Mouse (Mus musculus): Measurements from ENCODE around the gene Gm5294.
A peak's percentile ranks its signal among the peaks of the same experiment; 100 is the strongest.

Gene Gm5294

GRCm38 (mm10) chr5:138849682-138850461, 30.0 kb downstream of the Gm5294 start:
- DNase-seq (ENCODE audit: low spot score): no peak

- no peak for DNase-seq (ENCODE audit: low spot score)
These were observed 30.6 kb downstream of the Gm5294 start for GRCm38 (mm10) chr5:138850462-138850844.

- DNase-seq (ENCODE audit: low spot score): no peak
These were observed 31.5 kb downstream of the Gm5294 start for GRCm38 (mm10) chr5:138851296-138851780.

- no peak for DNase-seq (ENCODE audit: low spot score)
These were observed 32.3 kb downstream of the Gm5294 start for GRCm38 (mm10) chr5:138852151-138852550.

- no peak for DNase-seq (ENCODE audit: low spot score)
These were observed 33.5 kb downstream of the Gm5294 start for GRCm38 (mm10) chr5:138853349-138853748.

- DNase-seq (ENCODE audit: low spot score): peak; percentile 66
These were observed 37.2 kb downstream of the Gm5294 start for GRCm38 (mm10) chr5:138857010-138857617.

- no peak for DNase-seq (ENCODE audit: low spot score)
These were observed 38.0 kb downstream of the Gm5294 start for GRCm38 (mm10) chr5:138857811-138858251.

- DNase-seq (ENCODE audit: low spot score): peak; percentile 31
These were observed 43.8 kb downstream of the Gm5294 start for GRCm38 (mm10) chr5:138863681-138864146.

- no peak for DNase-seq (ENCODE audit: low spot score)
These were observed 44.3 kb downstream of the Gm5294 start for GRCm38 (mm10) chr5:138864166-138864565.

- no peak for DNase-seq (ENCODE audit: low spot score)
These were observed 45.0 kb downstream of the Gm5294 start for GRCm38 (mm10) chr5:138864880-138865279.

- no peak for DNase-seq (ENCODE audit: low spot score)
These were observed 45.8 kb downstream of the Gm5294 start for GRCm38 (mm10) chr5:138865637-138866036.

Data from layer of hippocampus, adult 9-10 months (tissue).